Mouse (Mus musculus): ENCODE results near the gene Unc45a. TPM values are rescaled to one million over a fixed set of nuclear protein-coding genes. Genes with fewer than 3 reads are reported as not detected.

Unc45a gene
- polyA plus RNA-seq, 1 experiment from 2014 or later = 55.6 TPM

DNA sequence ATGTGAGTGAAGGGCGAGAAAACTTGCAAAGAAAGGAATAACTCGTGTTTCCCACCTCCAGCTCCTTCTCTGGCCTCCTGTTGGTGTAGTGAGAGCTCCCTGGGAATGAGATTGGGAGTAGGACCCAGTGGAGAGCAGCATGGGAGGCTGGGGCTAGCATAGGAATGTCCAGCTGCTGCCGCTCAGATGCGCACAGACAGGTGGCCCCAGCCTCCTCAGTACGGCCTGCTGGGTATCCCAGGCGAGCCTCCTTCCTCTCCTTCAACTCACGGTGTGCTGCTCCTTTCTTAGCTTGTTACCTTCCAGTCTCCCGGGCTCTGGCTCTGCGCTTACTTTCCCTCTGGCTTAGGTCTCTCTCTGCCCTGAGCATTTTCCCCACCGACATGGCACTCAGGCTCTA lies 60.8 kb downstream of the Unc45a start:
- H3K4me2 ChIP-seq (replicated peaks) = no peak overlapping the region
- H3K9me3 ChIP-seq (replicated peaks) = peaks cover 2% of the 10 kb centered on the region; the same call in 1 of the 2 replicates
- no peak for ATAC-seq (ENCODE audit: insufficient number of reproducible peaks, low FRiP score, low TSS enrichment, low read depth)
- whole genome bisulfite sequencing = 84% methylated on average over 10 of the region's 10 CpGs
- H3K9ac ChIP-seq = no peak overlapping the region
- H3K4me3 ChIP-seq (replicated peaks) = no peak overlapping the region
- no peaks in the 10 kb centered on the region for H3K27me3 ChIP-seq
- H3K27ac ChIP-seq (replicated peaks) = no peak overlapping the region
- H3K36me3 ChIP-seq = peaks cover 83% of the 10 kb centered on the region
- H3K4me1 ChIP-seq = no peaks in the 10 kb centered on the region

DNA sequence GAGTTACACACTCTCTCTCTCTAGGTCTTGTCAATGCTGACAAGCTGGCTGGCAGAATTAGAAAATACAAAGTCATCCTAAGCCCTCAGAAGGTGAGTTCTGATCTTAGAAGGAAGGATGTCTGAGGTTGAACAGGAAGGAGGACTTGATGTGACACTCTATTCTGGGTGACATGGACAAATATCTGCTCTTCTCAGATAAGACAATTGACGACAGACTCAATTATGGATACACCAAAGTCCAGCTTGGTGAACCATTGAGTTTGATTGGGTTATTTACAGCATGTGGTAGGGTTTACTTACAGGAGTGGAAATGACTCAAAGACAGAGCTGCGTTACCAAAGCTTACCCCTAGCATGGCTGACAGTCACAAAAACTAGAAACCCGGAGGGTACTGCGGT lies 64.4 kb downstream of the Unc45a start:
- Histone ChIP-seq H3K9me3 (replicated peaks) (peaks cover 9% of the 10 kb centered on the region; the same call in 1 of the 2 replicates), H3K27ac (replicated peaks) (no peak overlapping the region), H3K4me2 (replicated peaks) (no peak overlapping the region), H3K9ac (no peak overlapping the region), H3K36me3 (peaks cover 77% of the 10 kb centered on the region), H3K4me3 (replicated peaks) (no peak overlapping the region), H3K27me3 (no peaks in the 10 kb centered on the region), H3K4me1 (no peaks in the 10 kb centered on the region)
- ATAC-seq (ENCODE audit: insufficient number of reproducible peaks, low FRiP score, low TSS enrichment, low read depth) = no peak
- 97% methylated on average over 4 of the region's 4 CpGs for WGBS

Other genes starting within 250 kb of the Unc45a start
- 546 and 574 TPM in 2 replicates for gene Idh2, start 225.6 kb downstream of the Unc45a start, polyA plus RNA-seq (2015; fragmentation: Nextera tagmentation; extraction: Ambion mirVana)
- 23.0 and 25.2 TPM in 2 replicates for gene Sema4b, start 154.2 kb downstream of the Unc45a start, polyA plus RNA-seq (2015; fragmentation: Nextera tagmentation; extraction: Ambion mirVana)
- gene Cib1, start 108.2 kb downstream of the Unc45a start, polyA plus RNA-seq (2015; fragmentation: Nextera tagmentation; extraction: Ambion mirVana) = 96.8 and 108 TPM in 2 replicates
- 4.1 TPM in 2 replicates for gene Gdpgp1, start 108.1 kb downstream of the Unc45a start, polyA plus RNA-seq (2015; fragmentation: Nextera tagmentation; extraction: Ambion mirVana)
- gene Ttll13, start 94.6 kb downstream of the Unc45a start, polyA plus RNA-seq (2015; fragmentation: Nextera tagmentation; extraction: Ambion mirVana) = 1.3 and 1.6 TPM in 2 replicates
- 51.2 and 54.9 TPM in 2 replicates for gene Ngrn, start 79.8 kb downstream of the Unc45a start, polyA plus RNA-seq (2015; fragmentation: Nextera tagmentation; extraction: Ambion mirVana)
- 12.3 and 17.1 TPM in 2 replicates for gene Vps33b, start 71.4 kb downstream of the Unc45a start, polyA plus RNA-seq (2015; fragmentation: Nextera tagmentation; extraction: Ambion mirVana)
- 109 TPM in 2 replicates for gene Prc1, start 46.6 kb downstream of the Unc45a start, polyA plus RNA-seq (2015; fragmentation: Nextera tagmentation; extraction: Ambion mirVana)
- gene Rccd1, start 16.6 kb downstream of the Unc45a start, polyA plus RNA-seq (2015; fragmentation: Nextera tagmentation; extraction: Ambion mirVana) = 10.4 and 10.8 TPM in 2 replicates
- 22.9 and 25.4 TPM in 2 replicates for gene Hddc3, start 2.1 kb upstream of the Unc45a start, polyA plus RNA-seq (2015; fragmentation: Nextera tagmentation; extraction: Ambion mirVana)
- gene Man2a2, start 30.4 kb upstream of the Unc45a start, polyA plus RNA-seq (2015; fragmentation: Nextera tagmentation; extraction: Ambion mirVana) = 24.8 and 25.2 TPM in 2 replicates
- gene Fes, start 46.9 kb upstream of the Unc45a start, polyA plus RNA-seq (2015; fragmentation: Nextera tagmentation; extraction: Ambion mirVana) = 16.4 and 16.7 TPM in 2 replicates
- 16.0 and 16.7 TPM in 2 replicates for gene Furin, start 64.4 kb upstream of the Unc45a start, polyA plus RNA-seq (2015; fragmentation: Nextera tagmentation; extraction: Ambion mirVana)
- 17.5 and 18.5 TPM in 2 replicates for gene Blm, start 194.1 kb upstream of the Unc45a start, polyA plus RNA-seq (2015; fragmentation: Nextera tagmentation; extraction: Ambion mirVana)